Mouse (Mus musculus): ENCODE data around the gene Wdr47.
"Not testable (repeated sequence)": the region's sequence is repeated elsewhere in the genome, so short reads cannot be mapped to it uniquely, and the experiment has no call there.

Wdr47 gene

DNA sequence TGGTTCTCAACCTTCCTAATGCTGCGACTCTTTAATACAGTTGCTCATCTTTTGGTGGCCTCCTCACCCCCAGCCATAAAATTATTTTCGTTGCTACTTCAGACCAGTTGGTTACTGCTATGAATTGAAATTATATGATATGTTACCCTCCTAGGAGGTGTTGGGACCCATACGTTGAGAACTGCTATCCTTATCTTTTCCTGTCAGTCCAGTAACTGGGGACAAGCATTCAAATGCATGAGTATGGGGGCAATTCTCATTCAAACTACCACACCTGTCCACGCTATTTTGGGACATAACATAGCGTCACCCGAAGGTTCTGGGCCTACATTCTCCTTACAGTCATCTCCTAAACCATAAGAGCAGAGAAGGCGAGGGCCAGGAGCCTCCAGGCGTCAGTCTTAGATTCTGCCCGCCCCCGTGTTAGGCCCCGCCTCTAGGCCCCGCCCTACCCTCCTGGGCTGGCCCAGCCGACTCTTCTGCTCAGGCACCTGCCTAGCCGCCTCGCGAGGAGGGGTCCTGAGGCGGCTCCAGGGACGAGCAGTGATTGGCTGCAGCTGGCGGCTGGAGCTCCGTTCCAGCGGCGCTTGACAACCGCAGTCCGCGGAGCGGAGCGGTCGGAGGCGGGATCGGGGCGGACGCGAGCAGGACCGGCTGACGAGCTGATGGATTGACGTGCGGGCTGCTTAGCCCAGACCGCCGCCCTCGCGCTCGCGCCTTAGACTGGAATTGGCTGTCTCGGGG, at the start of gene Wdr47:
Gene Wdr47, plus strand, starts transcription at position 494 of the 744 bp plus-strand sequence.
- DNase-seq, result peak; percentile 97

DNA sequence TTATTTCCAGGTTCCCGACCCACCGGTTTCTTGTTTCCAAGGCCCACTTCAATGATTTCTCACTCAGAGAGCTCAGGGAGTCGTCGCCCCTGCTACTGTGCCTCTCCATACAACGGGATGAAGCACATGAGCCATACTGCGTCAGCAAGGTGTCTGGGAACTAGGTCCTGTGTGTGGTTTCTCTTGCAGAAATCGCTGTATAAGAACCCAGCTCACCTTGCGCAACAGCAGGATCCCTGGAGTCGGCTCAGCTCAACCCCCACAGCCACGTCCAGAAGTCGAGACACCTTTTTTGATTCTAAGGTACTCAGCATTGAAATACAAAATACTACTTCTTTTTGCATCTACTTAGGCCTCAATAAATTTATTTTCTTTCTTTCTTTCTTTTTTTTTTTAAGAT, 48.8 kb upstream of the Wdr47 start:
- DNase-seq, result no peak

GRCm38 (mm10) chr3:108554111-108554561, 36.9 kb upstream of the Wdr47 start:
- DNase-seq, result no peak

DNA sequence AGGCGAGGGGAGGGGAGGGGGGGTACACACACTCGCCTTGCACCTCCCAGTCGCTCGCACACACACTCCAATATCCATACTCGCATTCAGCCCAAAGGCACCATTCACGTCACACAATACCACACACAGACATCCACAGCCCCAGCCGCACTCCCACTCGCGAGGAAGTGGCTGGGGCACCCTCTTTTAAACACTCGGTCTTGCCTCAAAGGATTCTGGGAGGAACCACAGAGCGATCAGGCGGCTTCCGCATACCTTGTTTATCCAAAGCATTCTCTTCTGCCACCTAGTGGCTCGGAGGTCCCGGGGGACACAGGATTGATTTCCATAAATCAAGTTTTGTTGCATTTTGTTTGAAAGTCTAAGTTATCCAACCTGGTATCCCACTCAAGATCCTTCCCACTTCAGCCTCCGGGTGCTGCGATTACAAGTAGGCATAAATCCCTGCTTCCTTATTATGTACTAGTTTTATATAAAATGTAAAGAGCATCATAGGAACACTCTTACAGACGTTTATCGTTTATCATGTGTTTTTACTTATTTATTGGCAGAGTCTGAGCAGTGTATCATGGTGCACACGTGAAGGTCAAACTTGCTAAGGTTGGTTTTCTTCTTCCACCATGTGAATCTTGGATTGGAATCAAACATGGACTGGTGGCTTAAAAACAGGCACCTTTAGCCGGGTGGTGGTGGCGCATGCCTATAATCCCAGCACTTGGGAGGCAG, 36.3 kb upstream of the Wdr47 start:
- DNase-seq, result peak; percentile 92

GRCm38 (mm10) chr3:108557888-108558287, 33.2 kb upstream of the Wdr47 start:
- no peak for DNase-seq

DNA sequence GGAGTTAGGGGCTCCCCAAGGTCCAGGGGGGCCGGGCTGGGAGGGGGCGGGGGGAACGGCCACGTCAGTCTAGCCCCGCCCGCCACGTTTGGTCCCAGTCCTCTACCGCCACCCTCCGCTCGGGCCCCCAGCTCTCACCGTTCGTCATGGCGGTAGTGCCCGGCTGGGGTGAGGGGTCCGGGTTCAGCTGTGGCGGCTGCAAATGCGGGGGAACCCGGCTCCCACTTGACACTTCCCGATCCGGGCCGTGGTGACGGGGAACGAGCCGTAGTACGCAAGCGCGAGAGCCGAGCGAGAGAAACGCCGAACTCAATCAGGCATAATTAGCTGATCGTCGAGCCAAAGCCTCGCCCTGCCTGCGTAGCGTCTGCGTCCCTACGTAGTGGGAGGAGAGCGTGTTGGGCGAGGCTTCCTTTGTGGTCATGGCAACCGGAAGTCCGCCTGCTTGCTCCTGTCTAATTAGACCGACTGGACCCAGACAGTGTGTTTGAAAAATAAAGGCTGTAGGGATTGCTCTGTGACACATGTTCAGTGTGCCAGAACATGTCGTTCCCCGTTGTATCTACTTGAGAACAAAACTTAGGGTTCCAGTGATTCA, 28.8 kb upstream of the Wdr47 start, which contains the start of gene Tmem167b:
Gene Tmem167b, minus strand, starts transcription at position 334 of the 598 bp plus-strand sequence.
- peak; percentile 97 for DNase-seq

GRCm38 (mm10) chr3:108562777-108563271, 28.3 kb upstream of the Wdr47 start:
- peak; percentile 23 for DNase-seq

DNA sequence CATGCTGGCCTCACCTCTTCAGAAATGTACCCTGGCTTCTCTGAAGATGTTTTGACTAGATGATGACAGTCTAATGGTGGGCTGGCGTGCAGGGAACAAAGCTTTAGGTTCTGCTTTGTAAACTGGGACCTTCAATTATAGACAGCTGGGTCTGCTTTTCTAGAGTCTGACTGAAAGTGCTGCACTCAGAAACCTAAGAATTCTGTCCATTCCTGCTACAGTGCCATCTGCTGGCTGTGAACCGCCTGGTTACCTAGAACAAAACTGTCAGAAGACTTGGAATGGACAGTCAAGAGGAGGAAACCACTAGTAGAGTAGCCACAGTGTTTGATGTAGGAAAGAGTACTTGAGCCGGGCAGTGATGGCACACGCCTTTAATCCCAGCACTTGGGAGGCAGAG, 27.8 kb upstream of the Wdr47 start:
- DNase-seq, result peak; percentile 78

DNA sequence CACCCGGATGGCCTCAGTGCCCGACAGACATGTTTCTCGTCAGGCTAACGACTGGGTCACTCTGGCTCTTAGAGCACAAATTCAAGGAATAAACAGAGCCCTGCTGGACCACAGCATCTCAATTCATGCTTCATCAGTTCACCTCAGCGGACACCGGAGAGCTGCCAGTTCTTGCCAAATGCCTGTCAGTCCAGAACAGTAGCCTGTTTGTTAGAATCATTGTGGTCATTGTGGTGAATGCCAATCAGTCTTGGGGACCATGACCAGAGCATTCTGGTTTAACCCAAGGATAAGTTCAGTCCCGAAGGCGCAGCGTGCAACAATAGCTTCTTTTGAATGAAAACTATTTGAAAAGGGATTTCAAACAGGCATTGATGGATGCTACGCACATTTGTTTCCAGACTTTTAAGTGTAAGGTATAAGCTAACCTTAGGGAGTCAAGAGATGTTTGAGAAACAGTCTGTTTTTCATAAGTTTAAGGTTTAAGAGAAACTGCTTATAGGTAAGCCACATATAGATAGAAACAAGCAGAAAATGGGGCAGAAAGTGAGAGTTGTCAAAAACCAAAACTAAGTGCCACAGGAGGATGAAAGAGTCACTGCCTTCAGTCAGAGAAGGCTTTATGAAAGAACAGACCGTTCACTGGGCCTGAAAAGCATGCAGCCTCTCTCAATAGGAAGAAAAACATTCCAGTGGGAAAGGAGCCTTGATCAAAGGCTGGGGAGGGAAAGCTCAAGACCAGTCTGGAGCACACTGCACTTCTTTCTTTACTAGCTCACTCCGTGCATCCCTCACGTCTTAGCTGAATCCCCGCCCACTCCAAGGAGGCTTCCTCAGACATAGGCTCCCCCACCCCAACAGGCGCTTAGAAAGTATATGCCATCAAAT, 22.8 kb upstream of the Wdr47 start:
- no peak for DNase-seq

- not testable (repeated sequence) for DNase-seq
Observed at GRCm38 (mm10) chr3:108569636-108570035, 21.4 kb upstream of the Wdr47 start.

GRCm38 (mm10) chr3:108570813-108571212, 20.3 kb upstream of the Wdr47 start:
- no peak for DNase-seq

DNA sequence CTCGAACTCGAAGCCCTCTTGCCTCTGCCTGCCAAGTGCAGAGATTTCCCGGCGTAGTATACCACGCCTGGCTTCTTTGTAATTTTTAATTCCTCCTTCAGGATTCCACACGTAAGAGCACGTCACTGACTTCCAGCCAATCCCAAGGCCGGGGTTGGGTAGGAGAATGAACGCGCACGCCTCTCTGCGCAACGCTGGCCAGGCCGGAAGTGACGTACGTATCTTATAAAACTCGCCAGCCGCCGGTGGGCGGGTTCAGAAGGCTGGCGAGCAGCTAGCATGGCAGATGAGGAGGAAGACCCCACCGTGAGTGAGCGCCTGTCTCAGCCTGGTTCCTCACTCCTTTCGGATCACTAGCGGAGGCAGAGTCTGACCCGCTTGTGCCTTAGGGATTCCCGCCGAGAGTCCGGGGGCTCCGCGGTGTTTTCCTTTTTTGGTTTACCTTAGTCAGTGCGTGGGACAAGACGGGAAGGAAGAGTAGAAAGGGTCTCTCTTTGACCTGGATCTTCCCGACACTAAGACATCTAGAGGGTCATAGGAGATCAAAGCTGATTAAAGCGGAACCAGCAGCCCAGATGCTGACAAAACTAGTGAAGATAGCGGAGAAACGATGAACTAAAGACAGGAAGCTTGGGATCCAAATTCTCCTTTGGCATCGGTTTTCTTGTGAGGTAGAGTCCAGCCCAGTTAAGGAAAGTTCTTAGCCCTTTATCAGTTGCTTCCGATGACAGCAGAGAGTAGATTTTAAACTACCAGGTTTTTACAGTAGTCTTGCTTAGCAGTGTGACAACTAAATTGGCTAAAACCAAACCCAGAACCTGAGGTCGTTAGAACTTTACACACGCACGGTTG, 19.4 kb upstream of the Wdr47 start, which contains the start of gene Taf13:
Gene Taf13, plus strand, starts transcription at position 256 of the 852 bp plus-strand sequence.
- peak; percentile 96 for DNase-seq

GRCm38 (mm10) chr3:108572309-108573010, 18.6 kb upstream of the Wdr47 start:
- no peak for DNase-seq

- DNase-seq, result no peak
Observed at GRCm38 (mm10) chr3:108574018-108574417, 17.1 kb upstream of the Wdr47 start.

GRCm38 (mm10) chr3:108584580-108584979, 6.5 kb upstream of the Wdr47 start:
- no peak for DNase-seq

DNA sequence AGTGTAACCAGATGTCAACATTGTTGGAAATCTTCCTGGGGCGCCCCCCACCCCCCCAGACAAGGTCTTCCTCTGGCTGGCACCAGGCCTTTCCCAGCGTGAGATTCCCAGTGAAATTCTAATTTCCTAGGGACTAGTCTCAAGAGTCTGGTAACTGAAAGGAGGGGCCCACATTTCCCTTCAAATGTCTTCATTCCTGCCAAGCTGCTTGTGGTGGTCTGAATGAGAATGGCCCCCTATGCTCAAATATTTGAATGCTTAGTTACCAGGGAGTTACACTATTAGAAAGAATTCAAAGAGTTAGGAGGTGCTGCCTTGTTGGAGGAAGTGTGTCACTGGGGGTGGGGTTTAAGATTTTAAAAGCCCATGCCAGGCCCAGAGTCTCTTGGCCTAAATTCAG, 2.6 kb upstream of the Wdr47 start:
- no peak for DNase-seq

- no peak for DNase-seq
Observed at GRCm38 (mm10) chr3:108591530-108592522, 747 bp downstream of the Wdr47 start.

DNA sequence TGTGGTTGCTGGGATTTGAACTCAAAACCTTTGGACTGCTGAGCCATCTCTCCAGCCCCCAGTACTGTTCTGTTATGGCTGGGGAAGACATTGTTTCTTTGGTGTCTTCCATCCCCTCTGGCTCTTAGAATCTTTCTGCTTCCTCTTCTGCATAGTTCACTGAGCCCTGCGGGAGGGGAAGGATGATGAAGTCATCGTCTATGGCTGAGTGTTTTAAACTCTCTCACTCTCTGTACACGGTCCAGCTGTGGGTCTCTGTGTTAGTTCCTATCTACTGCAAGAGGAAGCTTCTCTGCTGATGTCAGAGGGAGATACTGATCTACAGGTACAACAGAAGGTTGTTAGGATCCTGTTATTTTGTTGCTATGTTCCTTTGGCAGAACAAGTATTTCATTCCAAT, 17.8 kb downstream of the Wdr47 start:
- DNase-seq, result no peak

GRCm38 (mm10) chr3:108634761-108635160, 43.7 kb downstream of the Wdr47 start:
- no peak for DNase-seq
